Mouse (Mus musculus): ENCODE data around the gene Asf1b. TPM values are rescaled to one million over a fixed set of nuclear protein-coding genes. Genes with fewer than 3 reads are reported as not detected.
A peak's percentile ranks its signal among the peaks of the same experiment; 100 is the strongest.

Asf1b gene
- polyA plus RNA-seq, 1 experiment from 2014 or later: 80.8 TPM

GRCm38 (mm10) chr8:83971661-83972060 is 16.4 kb downstream of the Asf1b start:
- H3K27me3 ChIP-seq (ENCODE audit: insufficient read depth, poor library complexity, severe bottlenecking): no peaks in the 10 kb centered on the region
- peaks cover 34% of the 10 kb centered on the region for H3K4me1 ChIP-seq
- no peaks in the 10 kb centered on the region for H3K9me3 ChIP-seq
- H3K36me3 ChIP-seq: peaks cover 34% of the 10 kb centered on the region
- DNase-seq (ENCODE audit: low spot score): no peak
- WGBS: 71% methylated on average over 6 of the region's 6 CpGs
- peak overlapping the region; percentile 94; the same call in 1 of the 2 replicates for H3K27ac ChIP-seq
- H3K4me3 ChIP-seq: peak overlapping the region; percentile 94

GRCm38 (mm10) chr8:83972150-83973120 is 17.1 kb downstream of the Asf1b start, which contains the start of gene Prkaca:
Gene Prkaca (plus strand): TSS chr8:83972993.
- H3K4me1 ChIP-seq: peaks cover 42% of the 10 kb centered on the region
- H3K27me3 ChIP-seq (ENCODE audit: insufficient read depth, poor library complexity, severe bottlenecking): no peaks in the 10 kb centered on the region
- H3K27ac ChIP-seq: peak within 1 kb of the TSS; percentile 94
- peaks cover 26% of the 10 kb centered on the region for H3K36me3 ChIP-seq
- peak within 1 kb of the TSS; percentile 94 for H3K4me3 ChIP-seq
- no peaks in the 10 kb centered on the region for H3K9me3 ChIP-seq
- DNase-seq (ENCODE audit: low spot score): peak; percentile 100
- WGBS: under 1% methylated on average over 82 of the region's 94 CpGs

- Histone ChIP-seq H3K27ac (peak overlapping the region; percentile 94), H3K9me3 (no peaks in the 10 kb centered on the region), H3K4me3 (peak overlapping the region; percentile 94), H3K4me1 (peaks cover 51% of the 10 kb centered on the region), H3K27me3 (ENCODE audit: insufficient read depth, poor library complexity, severe bottlenecking) (no peaks in the 10 kb centered on the region), H3K36me3 (peaks cover 20% of the 10 kb centered on the region)
- DNase-seq (ENCODE audit: low spot score): no peak
- 2% methylated on average over 36 of the region's 37 CpGs for WGBS
These were observed 18.1 kb downstream of the Asf1b start for GRCm38 (mm10) chr8:83973161-83974031.

- Histone ChIP-seq H3K27ac (peak overlapping the region; percentile 23; the same call in 1 of the 2 replicates), H3K4me1 (peaks cover 61% of the 10 kb centered on the region), H3K9me3 (no peaks in the 10 kb centered on the region), H3K36me3 (peaks cover 17% of the 10 kb centered on the region), H3K4me3 (peak overlapping the region; percentile 94), H3K27me3 (ENCODE audit: insufficient read depth, poor library complexity, severe bottlenecking) (no peaks in the 10 kb centered on the region)
- WGBS: 59% methylated on average over 4 of the region's 4 CpGs
- no peak for DNase-seq (ENCODE audit: low spot score)
These were observed 19.2 kb downstream of the Asf1b start for GRCm38 (mm10) chr8:83974521-83974920.

- H3K9me3 ChIP-seq: no peaks in the 10 kb centered on the region
- H3K27me3 ChIP-seq (ENCODE audit: insufficient read depth, poor library complexity, severe bottlenecking): no peaks in the 10 kb centered on the region
- peaks cover 75% of the 10 kb centered on the region for H3K4me1 ChIP-seq
- no peak for DNase-seq (ENCODE audit: low spot score)
- H3K27ac ChIP-seq: no peak overlapping the region
- H3K4me3 ChIP-seq: no peak overlapping the region
- H3K36me3 ChIP-seq: peaks cover 27% of the 10 kb centered on the region
- 84% methylated on average over 4 of the region's 4 CpGs for WGBS
These were observed 20.9 kb downstream of the Asf1b start for GRCm38 (mm10) chr8:83976101-83976630.

GRCm38 (mm10) chr8:83976779-83977350 is 21.6 kb downstream of the Asf1b start:
- H3K27ac ChIP-seq: peak overlapping the region; percentile 39; the same call in 1 of the 2 replicates
- WGBS: 85% methylated on average over 5 of the region's 5 CpGs
- no peaks in the 10 kb centered on the region for H3K27me3 ChIP-seq (ENCODE audit: insufficient read depth, poor library complexity, severe bottlenecking)
- H3K4me1 ChIP-seq: peaks cover 69% of the 10 kb centered on the region
- H3K4me3 ChIP-seq: peak overlapping the region; percentile 20; the same call in 1 of the 2 replicates
- peaks cover 34% of the 10 kb centered on the region for H3K36me3 ChIP-seq
- DNase-seq (ENCODE audit: low spot score): no peak
- no peaks in the 10 kb centered on the region for H3K9me3 ChIP-seq

- Histone ChIP-seq H3K27ac (peak overlapping the region; percentile 39; the same call in 1 of the 2 replicates), H3K36me3 (peaks cover 41% of the 10 kb centered on the region), H3K4me1 (peaks cover 64% of the 10 kb centered on the region), H3K9me3 (no peaks in the 10 kb centered on the region), H3K27me3 (ENCODE audit: insufficient read depth, poor library complexity, severe bottlenecking) (no peaks in the 10 kb centered on the region), H3K4me3 (peak overlapping the region; percentile 20)
- DNase-seq (ENCODE audit: low spot score): no peak
- 50% methylated on average over 6 of the region's 6 CpGs for WGBS
These were observed 22.3 kb downstream of the Asf1b start for GRCm38 (mm10) chr8:83977646-83978045.

GRCm38 (mm10) chr8:83978200-83978599 is 22.9 kb downstream of the Asf1b start:
- 69% methylated on average over 9 of the region's 9 CpGs for WGBS
- H3K9me3 ChIP-seq: no peaks in the 10 kb centered on the region
- H3K36me3 ChIP-seq: peaks cover 47% of the 10 kb centered on the region
- no peak overlapping the region for H3K4me3 ChIP-seq
- peak overlapping the region; percentile 39; the same call in 1 of the 2 replicates for H3K27ac ChIP-seq
- H3K27me3 ChIP-seq (ENCODE audit: insufficient read depth, poor library complexity, severe bottlenecking): no peaks in the 10 kb centered on the region
- no peak for DNase-seq (ENCODE audit: low spot score)
- peaks cover 64% of the 10 kb centered on the region for H3K4me1 ChIP-seq

- DNase-seq (ENCODE audit: low spot score): peak; percentile 83
- peaks cover 48% of the 10 kb centered on the region for H3K4me1 ChIP-seq
These were observed 24.9 kb downstream of the Asf1b start for GRCm38 (mm10) chr8:83980250-83980649.

GRCm38 (mm10) chr8:83980845-83981244 is 25.5 kb downstream of the Asf1b start:
- no peaks in the 10 kb centered on the region for H3K9me3 ChIP-seq
- no peak for DNase-seq (ENCODE audit: low spot score)
- peak overlapping the region; percentile 73 for H3K27ac ChIP-seq
- no peaks in the 10 kb centered on the region for H3K27me3 ChIP-seq (ENCODE audit: insufficient read depth, poor library complexity, severe bottlenecking)
- H3K4me1 ChIP-seq: peaks cover 48% of the 10 kb centered on the region
- H3K36me3 ChIP-seq: peaks cover 70% of the 10 kb centered on the region
- H3K4me3 ChIP-seq: no peak overlapping the region
- WGBS: 79% methylated on average over 8 of the region's 8 CpGs

More at GRCm38 (mm10) chr8:83980250-83980649, 24.9 kb downstream of the Asf1b start:
- H3K27me3 ChIP-seq (ENCODE audit: insufficient read depth, poor library complexity, severe bottlenecking): no peaks in the 10 kb centered on the region
- H3K9me3 ChIP-seq: no peaks in the 10 kb centered on the region
- peaks cover 66% of the 10 kb centered on the region for H3K36me3 ChIP-seq
- 77% methylated on average over 1 of the region's 1 CpGs for WGBS
- peak overlapping the region; percentile 73 for H3K27ac ChIP-seq
- no peak overlapping the region; the same call in 1 of the 2 replicates for H3K4me3 ChIP-seq

- Histone ChIP-seq H3K27me3 (ENCODE audit: insufficient read depth, poor library complexity, severe bottlenecking) (no peaks in the 10 kb centered on the region), H3K36me3 (peaks cover 76% of the 10 kb centered on the region), H3K9me3 (no peaks in the 10 kb centered on the region), H3K4me3 (no peak overlapping the region), H3K27ac (no peak overlapping the region), H3K4me1 (peaks cover 43% of the 10 kb centered on the region)
- DNase-seq (ENCODE audit: low spot score): no peak
- WGBS: 95% methylated on average over 7 of the region's 7 CpGs
These were observed 26.2 kb downstream of the Asf1b start for GRCm38 (mm10) chr8:83981533-83981932.

- H3K4me3 ChIP-seq: no peak overlapping the region
- 70% methylated on average over 4 of the region's 4 CpGs for WGBS
- H3K27ac ChIP-seq: no peak overlapping the region
- DNase-seq (ENCODE audit: low spot score): no peak
- no peaks in the 10 kb centered on the region for H3K27me3 ChIP-seq (ENCODE audit: insufficient read depth, poor library complexity, severe bottlenecking)
- peaks cover 33% of the 10 kb centered on the region for H3K4me1 ChIP-seq
- H3K36me3 ChIP-seq: peaks cover 86% of the 10 kb centered on the region
- H3K9me3 ChIP-seq: no peaks in the 10 kb centered on the region
These were observed 27.1 kb downstream of the Asf1b start for GRCm38 (mm10) chr8:83982449-83982848.
